Mouse (Mus musculus) heart, postnatal 14 days (tissue): ENCODE measurements at regions not wholly inside any gene's neighbourhood (a gene's known extent, or its start where the extent isn't known, plus 50 kb on each side); places are given as distances from the start of the nearest gene placed in this dataset.
A peak's percentile ranks its signal among the peaks of the same experiment; 100 is the strongest.

Experiments used
- DNase-seq, 2 experiments: peaks; one replicate each; pipeline ENCODE4 v3.0.0; 2021 to 2022
- intact Hi-C: fragments of 180-260 bp; cut with DNase I; formaldehyde crosslinking; loops from one replicate; pipeline ENCODE4 v1.15.1; 2025

GRCm38 (mm10) chr10:111914231-111914630 lies 58.2 kb upstream of the Krr1 start:
- intact Hi-C loops, result no loop called here
- DNase-seq, result no peak

- DNase-seq, result no peak
- intact Hi-C loops, result no loop called here
These were observed 54.4 kb upstream of the Krr1 start for GRCm38 (mm10) chr10:111918071-111918507.

GRCm38 (mm10) chr10:111919475-111919874 lies 53.0 kb upstream of the Krr1 start:
- no peak for DNase-seq
- intact Hi-C loops, result no loop called here

GRCm38 (mm10) chr10:111921492-111921891 lies 51.0 kb upstream of the Krr1 start:
- peak; percentile 20 to 28 for DNase-seq
- intact Hi-C loops, result loop anchor here (5.0 to 10.0 kb wide), 3 partner anchors 237 to 627 kb away; partner anchors contain the start of gene Bbs10
